Mouse (Mus musculus) erythroblast, embryonic 14.5 days (primary cell): ENCODE results near the gene Olfr649.

Experiments used
- GATA1 ChIP-seq: IDR thresholded peaks from 2 replicates; pipeline ENCODE4 v1.6.1; 2012; ENCODE audit warnings: low read length, inconsistent platforms, mixed read lengths
- TAL1 ChIP-seq: IDR thresholded peaks from 3 replicates; pipeline ENCODE4 v1.6.1; 2012; ENCODE audit warnings: low read length, inconsistent platforms, mixed read lengths

DNA sequence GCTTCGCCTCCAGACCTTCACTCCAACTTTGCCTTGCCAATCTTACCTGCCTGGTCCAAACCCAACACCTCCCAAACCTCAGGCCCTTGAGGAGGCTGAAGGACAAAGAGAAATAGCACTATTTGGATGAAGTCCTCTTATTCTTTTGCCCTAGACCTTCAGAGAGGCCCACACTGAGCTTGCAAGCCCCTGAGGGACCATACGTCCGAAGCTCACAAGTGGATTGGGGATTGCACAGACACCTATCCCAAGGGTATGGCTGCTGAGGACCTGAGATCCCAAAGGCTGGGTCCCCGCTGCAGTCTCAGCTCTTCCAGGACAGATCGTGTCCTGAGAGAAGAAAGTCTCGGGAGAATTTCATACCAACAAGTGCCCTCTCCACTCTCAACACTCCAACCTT lies at the start of gene Olfr649:
- no peak for TF ChIP-seq TAL1
- no peak for TF ChIP-seq GATA1
